In the genomic region with DNA sequence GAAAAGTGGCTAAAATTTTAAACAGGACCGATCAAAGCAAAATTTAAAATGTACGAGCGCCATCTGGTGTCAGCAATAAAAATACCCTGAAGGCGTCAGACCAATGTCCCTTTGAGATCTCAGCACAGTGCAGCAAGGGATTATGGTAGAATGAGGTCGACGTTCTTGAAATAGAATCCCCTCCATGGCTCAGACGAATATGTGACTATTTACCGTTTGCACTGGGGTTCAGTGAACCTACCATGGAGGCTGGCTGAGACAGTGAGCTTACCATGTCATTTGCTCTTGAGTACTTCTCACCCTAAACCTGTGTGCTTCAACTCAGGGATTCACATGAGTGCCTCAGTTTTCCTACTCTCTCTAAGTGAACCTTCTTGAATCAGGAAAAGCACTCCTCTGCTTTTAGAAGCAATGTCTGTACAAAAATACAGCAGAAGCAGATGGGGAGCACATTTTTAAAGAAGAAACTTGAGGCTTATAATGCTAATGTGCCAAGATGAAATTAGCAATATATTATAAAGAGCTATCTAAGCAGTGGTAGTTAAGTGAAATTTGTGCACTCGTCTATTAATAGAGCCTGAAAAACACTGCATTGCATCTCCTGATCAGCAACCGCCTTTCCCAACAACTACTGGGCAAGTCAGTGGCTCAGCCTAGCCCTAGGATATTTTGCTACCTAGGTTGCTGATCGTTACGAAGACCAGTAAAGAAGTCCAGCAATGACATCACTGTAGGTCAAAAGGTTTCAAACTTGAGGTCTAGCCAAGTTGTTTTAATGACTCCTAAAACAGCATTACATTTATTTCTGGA, we compare ENCODE assay signal across 8 mouse cellular contexts.
DNase-seq lines count a peak whose midpoint lies in the region; ATAC-seq and TF ChIP-seq lines count a peak whose summit lies in the region.

No protein-coding gene starts in this region.

- no peak overlapping the region for H3K9ac ChIP-seq in limb, embryonic 11.5 days (ENCODE audit: low read length)

- peak; percentile 71 for ATAC-seq in limb, embryonic 11.5 days (ENCODE audit: insufficient number of reproducible peaks, low FRiP score, low TSS enrichment, low read depth)

- H3K36me3 ChIP-seq in limb, embryonic 11.5 days (ENCODE audit: control insufficient read depth, insufficient read depth, low read length) = no peaks in the 10 kb centered on the region

- no peak overlapping the region; the same call in 1 of the 2 replicates for H3K27ac ChIP-seq in limb, embryonic 11.5 days (replicated peaks; ENCODE audit: low read depth, low read length)
- H3K27ac ChIP-seq in olfactory bulb, adult 2 months (ENCODE audit: insufficient read depth, low read depth, low read length) = 0 out of 2 replicates have a peak overlapping the region, but pooled peaks have one; percentile 10

- no peaks in the 10 kb centered on the region for H3K4me1 ChIP-seq in limb, embryonic 11.5 days (ENCODE audit: control insufficient read depth, insufficient read depth, low read length)
- H3K4me1 ChIP-seq in olfactory bulb, adult 2 months (ENCODE audit: control insufficient read depth, insufficient read depth, low read length) = no peaks in the 10 kb centered on the region

- no peak overlapping the region for H3K4me3 ChIP-seq in limb, embryonic 11.5 days (ENCODE audit: low read depth, low read length)
- no peak overlapping the region for H3K4me3 ChIP-seq in olfactory bulb, adult 2 months (ENCODE audit: insufficient read depth, low read depth, low read length)

- no peaks in the 10 kb centered on the region for H3K9me3 ChIP-seq in limb, embryonic 11.5 days (ENCODE audit: control insufficient read depth, low read length)

- H3K27me3 ChIP-seq in limb, embryonic 11.5 days (ENCODE audit: control insufficient read depth, insufficient read depth, low read length) = no peaks in the 10 kb centered on the region

- no peak overlapping the region; the same call in 1 of the 2 replicates for H3K4me2 ChIP-seq in limb, embryonic 11.5 days (ENCODE audit: low read depth, severe bottlenecking)

- TF ChIP-seq POLR2A in olfactory bulb, adult 2 months (IDR thresholded peaks at IDR 0.05; ENCODE audit: insufficient read depth, low read depth, low read length) = no peak

- DNase-seq in ovary, postnatal 14 days (ENCODE audit: low spot score) = peak; percentile 22
- DNase-seq in ovary, postnatal 10 days (ENCODE audit: low spot score) = no peak
- peak; percentile 23 to 59 for DNase-seq in cerebellum, postnatal 36 days
- peak; percentile 3 for DNase-seq in gastrocnemius, postnatal 14 days
- DNase-seq in kidney, adult 9 months = peak; percentile 30
- peak; percentile 78 for DNase-seq in limb, embryonic 11.5 days (ENCODE audit: low spot score)
- no peak for DNase-seq in thymus, postnatal 0 days (ENCODE audit: low spot score)

- TF ChIP-seq CTCF in olfactory bulb, adult 2 months (IDR thresholded peaks at IDR 0.05; ENCODE audit: insufficient read depth, low read depth, low read length) = no peak

- intact Hi-C loops in gastrocnemius, postnatal 14 days (cut with DNase I; ENCODE audit: low total_unique reads) = no loop called here

- 20% methylated on average over 12 of the region's 12 CpGs for WGBS in limb, embryonic 11.5 days
- 12% methylated on average over 12 of the region's 12 CpGs for whole genome bisulfite sequencing in olfactory bulb, adult 2 months

Comparison
In these comparisons a context has a peak if more than half of its experiments do, and no peak if none do; other contexts are left out.
1. DNase-seq: peak in ovary, postnatal 14 days (single experiment), cerebellum, postnatal 36 days (2 of 2), gastrocnemius, postnatal 14 days (single experiment), kidney, adult 9 months (single experiment) and limb, embryonic 11.5 days (single experiment); none in ovary, postnatal 10 days (single experiment) and thymus, postnatal 0 days (single experiment).